Mouse (Mus musculus) cerebellum, adult 2 months (tissue): ENCODE data around the gene Cptp.

Source experiments
- CTCF ChIP-seq: fragments of 200-500 bp; IDR thresholded peaks from 2 replicates; pipeline ENCODE4 v1.5.1; 2011; ENCODE audit warnings: low read depth, mild to moderate bottlenecking, control low read depth, low read length, moderate library complexity, borderline replicate concordance; ENCODE audit not compliant: insufficient read depth
- POLR2A ChIP-seq: fragments of 200-500 bp; IDR thresholded peaks from 2 replicates; pipeline ENCODE4 v1.6.1; 2011; ENCODE audit warnings: low read length, control low read depth, borderline replicate concordance; ENCODE audit not compliant: insufficient read depth

DNA sequence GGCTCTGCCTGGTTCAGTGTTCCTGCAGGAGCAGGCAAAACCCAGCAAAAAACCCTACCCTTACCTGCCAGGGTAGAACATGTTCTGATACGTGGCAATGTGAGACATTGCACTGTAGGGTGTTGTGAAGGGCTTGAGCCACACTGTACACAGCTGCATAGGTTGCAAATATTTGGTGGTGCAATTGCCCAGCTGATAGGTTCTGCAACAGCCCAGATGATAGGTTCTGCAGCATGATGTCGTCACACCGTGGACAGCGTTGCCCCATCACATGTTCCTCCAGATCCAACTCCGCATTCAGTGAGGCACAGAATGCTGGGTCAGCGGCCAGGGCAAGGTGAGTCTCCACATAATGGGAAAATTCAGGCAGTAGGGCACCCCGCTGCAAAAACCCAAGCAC, 7.5 kb downstream of the Cptp start:
- no peak for TF ChIP-seq POLR2A
- TF ChIP-seq CTCF, result no peak
